Mouse (Mus musculus) ES-E14 (cell line): ENCODE measurements around the gene Cenpp. TPM values are rescaled to one million over a fixed set of nuclear protein-coding genes. Genes with fewer than 3 reads are reported as not detected.

ENCODE experiments used
- DNase-seq: peaks from one replicate; pipeline ENCODE4 v3.0.0-alpha.2; 2013; ENCODE audit warnings: low read depth, low spot score
- H3K27ac ChIP-seq: 2 replicates; pipeline ENCODE4 v1.5.1; 2012; ENCODE audit warnings: low read depth, mild to moderate bottlenecking, low read length, moderate library complexity, mixed read lengths; ENCODE audit not compliant: poor library complexity, insufficient read depth, severe bottlenecking
- H3K36me3 ChIP-seq: 2 replicates; pipeline ENCODE4 v1.6.1; 2012; ENCODE audit warnings: mild to moderate bottlenecking, low read length, moderate library complexity, mixed read lengths; ENCODE audit not compliant: control insufficient read depth, poor library complexity, insufficient read depth, severe bottlenecking
- H3K4me1 ChIP-seq, 2 experiments: fragments of 150-350 bp in 1 of 2; sonication (generic) in 1 of 2; 2 replicates each; pipeline ENCODE4 v1.6.1; 2012; ENCODE audit warnings: low read length in 2 of 2, mild to moderate bottlenecking in 1 of 2, mixed read lengths in 1 of 2; ENCODE audit not compliant: control insufficient read depth in 2 of 2, insufficient read depth in 2 of 2, poor library complexity in 1 of 2
- H3K4me3 ChIP-seq, 2 experiments: fragments of 150-350 bp in 1 of 2; sonication (generic) in 1 of 2; 2 replicates each; pipeline ENCODE4 v1.5.1; 2012; ENCODE audit warnings: low read length in 2 of 2, low read depth in 1 of 2, mild to moderate bottlenecking in 1 of 2, mixed read lengths in 1 of 2; ENCODE audit not compliant: insufficient read depth in 1 of 2, poor library complexity in 1 of 2, severe bottlenecking in 1 of 2
- H3K9ac ChIP-seq: 2 replicates; pipeline ENCODE4 v1.6.1; 2012; ENCODE audit warnings: low read depth, mild to moderate bottlenecking, low read length, mixed read lengths; ENCODE audit not compliant: poor library complexity, insufficient read depth, severe bottlenecking
- H3K9me3 ChIP-seq: fragments of 150-350 bp; sonication (generic); 2 replicates; pipeline ENCODE4 v1.6.1; 2012; ENCODE audit warnings: low read depth, mild to moderate bottlenecking, low read length; ENCODE audit not compliant: control insufficient read depth, insufficient read depth
- CHD2 ChIP-seq: IDR thresholded peaks from 2 replicates; pipeline ENCODE4 v1.6.1; 2014; ENCODE audit warnings: mild to moderate bottlenecking, low read depth, low read length, inconsistent platforms
- HCFC1 ChIP-seq: IDR thresholded peaks from 2 replicates; pipeline ENCODE4 v1.6.1; 2012; ENCODE audit warnings: low read length, inconsistent platforms, borderline replicate concordance; ENCODE audit not compliant: insufficient read depth
- MAFK ChIP-seq: IDR thresholded peaks from 2 replicates; pipeline ENCODE4 v1.6.1; 2014; ENCODE audit warnings: mild to moderate bottlenecking, low read depth, low read length, inconsistent platforms; ENCODE audit not compliant: insufficient read depth
- ZC3H11A ChIP-seq: IDR thresholded peaks from 2 replicates; pipeline ENCODE4 v1.6.1; 2012; ENCODE audit warnings: low read depth, mild to moderate bottlenecking, inconsistent platforms, low read length, borderline replicate concordance
- ZNF384 ChIP-seq: IDR thresholded peaks from 2 replicates; pipeline ENCODE4 v1.6.1; 2012; ENCODE audit warnings: low read depth, low read length, inconsistent platforms
- in situ Hi-C, 2 experiments: fragments of 600-800 bp; cut with MboI; formaldehyde crosslinking; loops; one replicate each; pipeline ENCODE4 v1.15.1; 2025; ENCODE audit warnings: low sequenced_read_pairs in 2 of 2, inconsistent platforms in 1 of 2; ENCODE audit not compliant: unreplicated experiment in 2 of 2
- total RNA-seq: library from RNA; depleted of rRNA; stranded (reverse); fragments of 300-350 nt; gene quantifications from 2 replicates; pipeline ENCODE4 v1.2.3, GENCODE M21; 2012

Gene Cenpp
- total RNA-seq, 1 experiment = 25.4 TPM

GRCm38 (mm10) chr13:49536946-49537345 is 115.6 kb downstream of the Cenpp start:
- in situ Hi-C loops = no loop called here
- Histone ChIP-seq H3K4me1 (peaks cover 0 to 2% of the 10 kb centered on the region in 2 experiments; a peak in 1 of 4 replicates), H3K9ac (no peak overlapping the region), H3K36me3 (no peaks in the 10 kb centered on the region), H3K27ac (no peak overlapping the region), H3K4me3 (no peak overlapping the region), H3K9me3 (no peaks in the 10 kb centered on the region)
- no peak for TF ChIP-seq ZC3H11A
- TF ChIP-seq ZNF384 = no peak
- no peak for TF ChIP-seq CHD2
- TF ChIP-seq MAFK = no peak
- TF ChIP-seq HCFC1 = no peak
- DNase-seq = no peak

GRCm38 (mm10) chr13:49530636-49531035 is 121.9 kb downstream of the Cenpp start:
- no peak overlapping the region for H3K9ac ChIP-seq
- H3K4me1 ChIP-seq = peaks cover 0 to 2% of the 10 kb centered on the region in 2 experiments; a peak in 1 of 4 replicates
- in situ Hi-C loops = no loop called here
- H3K4me3 ChIP-seq = no peak overlapping the region
- no peaks in the 10 kb centered on the region for H3K36me3 ChIP-seq
- TF ChIP-seq ZNF384 (no peak), HCFC1 (no peak)
- H3K9me3 ChIP-seq = no peaks in the 10 kb centered on the region
- no peak for DNase-seq
- no peak overlapping the region for H3K27ac ChIP-seq

- in situ Hi-C loops = no loop called here
- H3K27ac ChIP-seq = no peak overlapping the region
- no peak for DNase-seq
Observed at GRCm38 (mm10) chr13:49526235-49526634, 126.3 kb downstream of the Cenpp start.

GRCm38 (mm10) chr13:49518761-49519160 is 133.8 kb downstream of the Cenpp start:
- H3K27ac ChIP-seq = no peak overlapping the region
- H3K4me3 ChIP-seq = no peak overlapping the region
- peaks cover 0 to under 1% of the 10 kb centered on the region in 2 experiments; a peak in 1 of 4 replicates for H3K4me1 ChIP-seq
- H3K36me3 ChIP-seq = no peaks in the 10 kb centered on the region
- H3K9ac ChIP-seq = no peak overlapping the region
- TF ChIP-seq ZC3H11A (no peak), HCFC1 (no peak), MAFK (no peak), ZNF384 (no peak), CHD2 (no peak)
- no peaks in the 10 kb centered on the region for H3K9me3 ChIP-seq
- in situ Hi-C loops = no loop called here
- no peak for DNase-seq

More at GRCm38 (mm10) chr13:49526235-49526634, 126.3 kb downstream of the Cenpp start:
- no peak overlapping the region for H3K4me3 ChIP-seq
- H3K9ac ChIP-seq = no peak overlapping the region
- TF ChIP-seq MAFK (no peak), ZC3H11A (no peak), HCFC1 (no peak), CHD2 (no peak), ZNF384 (no peak)
- no peaks in the 10 kb centered on the region for H3K9me3 ChIP-seq
- no peaks in the 10 kb centered on the region for H3K4me1 ChIP-seq
- no peaks in the 10 kb centered on the region for H3K36me3 ChIP-seq

GRCm38 (mm10) chr13:49507176-49507575 is 145.4 kb downstream of the Cenpp start:
- Histone ChIP-seq H3K4me3 (no peak overlapping the region), H3K9ac (no peak overlapping the region), H3K9me3 (no peaks in the 10 kb centered on the region), H3K36me3 (no peaks in the 10 kb centered on the region), H3K27ac (no peak overlapping the region), H3K4me1 (no peaks in the 10 kb centered on the region)
- DNase-seq = no peak
- in situ Hi-C loops = no loop called here
- TF ChIP-seq HCFC1 (no peak), MAFK (no peak), ZC3H11A (no peak), ZNF384 (no peak), CHD2 (no peak)
